In genomic region chr2:39020004-39020403, GRCm38 (mm10) we compare ENCODE assay signal across 28 mouse cellular contexts. TPM values are rescaled to one million over a fixed set of nuclear protein-coding genes. Genes with fewer than 3 reads are reported as not detected.
"Had no signal": no experiment of that assay in that cellular context is flagged by ENCODE, and none has a peak within 500 bp of the region (broad histone marks: within the 10 kb centered on the region; RNA-seq: fewer than 3 reads in every experiment).

No protein-coding gene starts in this region.

- H3K4me3 ChIP-seq: embryonic facial prominence, embryonic 10.5 days; embryonic facial prominence, embryonic 12.5 days; embryonic facial prominence, embryonic 13.5 days; embryonic facial prominence, embryonic 15.5 days; erythroblast, embryonic 14.5 days; forebrain, embryonic 10.5 days; forebrain, embryonic 12.5 days; forebrain, embryonic 13.5 days; forebrain, embryonic 15.5 days; gastrocnemius, adult 2 months had no signal

- H3K27ac ChIP-seq: embryonic facial prominence, embryonic 10.5 days; embryonic facial prominence, embryonic 12.5 days; embryonic facial prominence, embryonic 13.5 days; embryonic facial prominence, embryonic 15.5 days; forebrain, embryonic 10.5 days; forebrain, embryonic 12.5 days; forebrain, embryonic 13.5 days; forebrain, embryonic 15.5 days; gastrocnemius, adult 2 months had no signal

- H3K27me3 ChIP-seq: embryonic facial prominence, embryonic 12.5 days; embryonic facial prominence, embryonic 13.5 days; embryonic facial prominence, embryonic 15.5 days; forebrain, embryonic 12.5 days; forebrain, embryonic 13.5 days; forebrain, embryonic 15.5 days had no signal

- H3K9me3 ChIP-seq: embryonic facial prominence, embryonic 10.5 days; embryonic facial prominence, embryonic 12.5 days; embryonic facial prominence, embryonic 13.5 days; embryonic facial prominence, embryonic 15.5 days; forebrain, embryonic 10.5 days; forebrain, embryonic 12.5 days; forebrain, embryonic 13.5 days; forebrain, embryonic 15.5 days had no signal

- H3K4me1 ChIP-seq: embryonic facial prominence, embryonic 10.5 days; embryonic facial prominence, embryonic 12.5 days; embryonic facial prominence, embryonic 13.5 days; embryonic facial prominence, embryonic 15.5 days; forebrain, embryonic 10.5 days; forebrain, embryonic 12.5 days; forebrain, embryonic 13.5 days; forebrain, embryonic 15.5 days had no signal

- ATAC-seq: forebrain, embryonic 13.5 days; forebrain, embryonic 14.5 days; forebrain, embryonic 15.5 days; forebrain, embryonic 16.5 days; forebrain, postnatal 0 days had no signal

- DNase-seq: cerebellum, adult 2 months; cerebellum, adult 8-10 months; cerebellum, adult 9-10 months; cerebellum, adult 9-11 months; cerebellum, postnatal 10 days; cerebellum, postnatal 14 days; cerebellum, postnatal 25 days; cerebellum, postnatal 36 days; embryo, embryonic 11 days; forebrain, postnatal 0 days; gastrocnemius, adult 2 months; gastrocnemius, postnatal 10 days; gastrocnemius, postnatal 14 days; gastrocnemius, postnatal 25 days; gastrocnemius, postnatal 36 days; heart, adult 11 months; heart, adult 18-20 months had no signal

- H3K9ac ChIP-seq: embryonic facial prominence, embryonic 12.5 days; embryonic facial prominence, embryonic 13.5 days; embryonic facial prominence, embryonic 15.5 days; forebrain, embryonic 12.5 days; forebrain, embryonic 13.5 days; forebrain, embryonic 15.5 days; forebrain, postnatal 0 days had no signal

- H3K4me2 ChIP-seq: embryonic facial prominence, embryonic 12.5 days; embryonic facial prominence, embryonic 13.5 days; embryonic facial prominence, embryonic 15.5 days; forebrain, embryonic 12.5 days; forebrain, embryonic 13.5 days; forebrain, embryonic 15.5 days had no signal

RNA-seq across cellular contexts. Expression of gene Wdr38, which starts 22.7 kb away (rescaled TPM):
- polyA plus RNA-seq: erythroblast, embryonic 14.5 days had no signal
